Mouse (Mus musculus) bone marrow macrophage, adult 2 months (primary cell): ENCODE measurements around the gene Nebl.

Experiments used
- CTCF ChIP-seq: IDR thresholded peaks from 2 replicates; pipeline ENCODE4 v1.5.1; 2012; ENCODE audit warnings: low read depth, mild to moderate bottlenecking, low read length, moderate library complexity
- POLR2A ChIP-seq: IDR thresholded peaks from 2 replicates; pipeline ENCODE4 v1.6.1; 2012; ENCODE audit warnings: mild to moderate bottlenecking, low read depth, low read length, borderline replicate concordance

GRCm38 (mm10) chr2:17501075-17501474, 230.2 kb downstream of the Nebl start:
- TF ChIP-seq POLR2A (no peak), CTCF (no peak)
